Mouse (Mus musculus): ENCODE results near the gene Cacna1c.

Cacna1c gene

DNA sequence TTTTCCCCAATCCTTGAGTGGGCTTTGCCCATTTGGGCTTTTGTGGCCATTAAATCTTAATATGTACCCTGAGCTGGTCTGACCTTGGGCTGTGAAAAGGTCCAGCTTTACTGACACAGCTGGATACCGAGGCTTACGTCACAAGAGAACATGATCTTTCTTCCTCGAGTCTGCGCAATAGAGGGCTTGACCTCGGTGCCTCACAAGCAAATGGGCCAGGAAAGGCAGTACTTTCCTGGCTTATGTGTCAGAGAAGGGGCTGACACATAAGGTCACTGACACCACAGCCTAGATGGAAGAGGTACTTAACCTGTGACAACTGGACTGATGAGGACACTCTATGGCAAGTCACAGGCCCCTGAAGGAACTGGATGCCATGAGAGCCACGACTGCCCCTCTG is 453.5 kb downstream of the Cacna1c start:
- DNase-seq (ENCODE audit: low spot score): no peak

DNA sequence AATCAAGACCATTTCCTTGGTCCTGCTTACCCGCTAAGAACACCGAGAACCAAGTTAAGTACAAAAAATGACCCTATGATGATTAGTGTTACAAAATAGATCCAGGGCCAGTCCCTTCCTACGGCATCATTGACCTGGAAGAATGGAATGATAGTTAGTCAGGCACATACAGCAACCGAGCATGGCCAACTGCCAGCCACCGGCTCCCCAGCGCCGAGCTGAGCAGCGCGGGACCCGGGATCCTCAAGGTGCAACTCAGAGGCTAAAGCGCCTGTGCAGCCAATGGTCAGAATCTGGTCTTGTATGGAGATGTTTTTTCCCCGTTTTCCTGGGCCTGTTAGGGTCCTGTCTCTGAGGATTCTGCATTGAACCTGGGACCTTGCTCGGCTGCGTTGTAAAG is 454.4 kb downstream of the Cacna1c start:
- no peak for DNase-seq (ENCODE audit: low spot score)

DNA sequence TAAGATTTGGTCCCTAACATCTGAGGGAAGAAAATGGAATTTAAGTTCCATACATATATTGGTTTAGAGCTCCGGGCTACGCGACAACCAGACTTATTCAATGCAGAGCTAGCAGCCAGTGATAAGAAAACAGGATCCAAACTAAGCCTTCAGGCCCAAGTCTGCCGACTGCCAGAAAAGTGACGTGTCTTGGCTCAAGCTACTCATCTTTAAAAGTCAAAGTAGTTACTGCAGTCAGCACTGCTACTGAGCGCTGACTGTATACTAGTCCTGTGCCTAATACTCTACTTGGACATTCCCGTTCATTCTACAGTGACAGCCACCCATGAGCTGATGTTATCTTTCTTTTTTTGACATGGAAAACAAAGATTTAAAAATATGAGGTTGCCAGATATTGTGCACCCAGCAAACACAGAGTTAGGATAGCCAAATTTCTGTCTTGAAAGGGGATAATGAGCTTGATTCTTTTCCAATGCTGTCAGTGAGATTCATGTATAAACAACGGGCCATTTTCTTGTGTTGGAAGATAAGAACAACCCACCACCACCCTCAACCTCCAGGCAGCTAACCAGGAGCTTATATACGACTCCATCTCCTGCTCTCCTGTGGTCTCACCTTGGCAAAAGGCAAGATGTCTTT is 456.1 kb downstream of the Cacna1c start:
- no peak for DNase-seq (ENCODE audit: low spot score)

DNA sequence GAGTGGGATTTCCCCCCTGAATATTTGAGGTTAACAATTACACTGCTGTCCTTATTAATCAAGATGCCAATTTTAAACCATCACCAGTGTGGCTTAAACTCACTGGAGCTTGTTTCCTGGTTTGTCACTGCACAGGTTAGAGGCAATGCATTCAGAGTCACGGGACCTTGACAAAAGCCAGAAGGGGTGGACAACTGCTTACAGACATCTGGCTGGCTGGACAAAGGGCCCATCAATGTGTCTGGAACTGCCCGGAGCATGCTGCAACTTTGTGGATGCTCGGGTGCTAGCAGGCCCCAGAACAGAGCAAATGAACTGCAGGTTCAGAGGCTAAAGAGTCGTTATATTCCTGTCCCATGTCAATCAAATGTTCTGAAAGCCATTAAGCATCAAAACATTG is 456.9 kb downstream of the Cacna1c start:
- no peak for DNase-seq (ENCODE audit: low spot score)

DNA sequence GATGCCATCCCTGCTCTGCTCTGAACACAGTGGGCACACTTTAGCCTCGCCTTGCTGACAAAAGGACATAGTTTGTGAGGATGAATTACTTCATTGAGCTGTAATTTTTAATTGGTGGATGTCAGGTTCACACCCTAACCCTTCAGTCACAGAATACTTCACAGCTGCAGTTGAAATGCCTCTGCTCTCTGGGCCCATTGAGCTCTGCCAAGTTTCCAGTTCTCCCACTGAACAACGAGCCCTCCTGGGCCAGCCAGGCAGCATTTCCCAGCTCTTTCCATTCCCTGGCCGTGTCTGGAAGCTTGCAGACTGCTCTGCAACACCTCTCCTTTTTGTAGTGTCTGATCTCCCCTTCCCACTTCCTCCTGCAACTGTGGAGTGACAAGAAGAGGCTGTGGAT is 457.6 kb downstream of the Cacna1c start:
- DNase-seq (ENCODE audit: low spot score): no peak

DNA sequence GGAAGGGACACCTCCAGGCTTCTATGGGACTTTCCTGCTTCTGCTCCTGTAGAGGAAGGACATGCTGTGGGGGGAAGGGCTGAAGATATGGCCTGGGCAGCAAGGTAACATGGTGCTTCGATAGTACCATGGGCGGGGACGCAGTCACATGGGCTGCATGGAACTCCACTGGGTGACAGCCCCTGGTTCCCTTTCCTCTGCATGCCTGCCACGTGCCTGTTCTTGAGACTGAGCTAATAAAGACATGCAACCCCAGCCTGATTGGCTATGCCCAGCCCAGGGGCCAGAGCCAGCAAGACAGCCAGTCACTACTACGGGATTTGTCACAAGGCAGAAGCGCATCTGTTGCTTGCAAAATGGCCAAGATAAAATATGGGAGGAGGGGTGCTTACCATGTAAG is 459.1 kb downstream of the Cacna1c start:
- no peak for DNase-seq (ENCODE audit: low spot score)

DNA sequence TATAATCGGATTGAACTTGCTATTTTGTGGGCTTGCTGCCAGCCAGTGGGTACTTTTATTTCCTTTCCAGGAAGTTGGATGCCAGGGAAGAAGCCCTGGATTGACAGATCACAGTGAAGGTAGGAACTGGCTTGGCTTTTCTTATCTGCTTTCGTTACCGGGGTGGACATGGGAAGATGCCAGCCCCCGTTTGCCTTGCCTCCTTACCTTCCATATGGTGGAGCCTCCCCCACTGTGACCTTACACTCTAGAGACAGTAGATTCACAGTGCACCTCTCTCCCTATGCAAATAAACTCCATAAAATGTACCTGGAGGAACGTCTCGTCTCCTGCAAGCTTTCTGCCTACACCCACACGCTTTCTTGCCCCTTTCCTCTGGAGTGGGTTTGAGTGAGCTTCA is 459.7 kb downstream of the Cacna1c start:
- no peak for DNase-seq (ENCODE audit: low spot score)

DNA sequence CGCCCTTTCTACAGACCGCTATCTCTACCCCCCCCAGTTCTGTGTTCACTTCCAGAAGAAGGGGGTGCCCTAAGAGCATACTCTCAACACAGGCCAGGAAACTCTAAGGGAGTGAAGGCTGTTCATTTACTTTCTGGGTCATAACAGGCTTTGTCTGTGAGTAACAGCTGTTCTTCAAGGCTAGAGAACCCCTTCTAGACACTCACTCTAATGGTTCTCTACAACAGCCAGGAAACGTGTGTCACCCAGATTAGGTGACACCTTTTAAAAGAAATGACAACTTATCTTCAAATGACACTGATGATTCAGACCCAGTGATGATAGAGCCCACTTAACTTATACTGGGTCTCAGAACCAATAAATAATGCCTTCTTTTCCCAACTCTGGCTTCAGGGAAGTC is 461.1 kb downstream of the Cacna1c start:
- DNase-seq (ENCODE audit: low spot score): no peak

DNA sequence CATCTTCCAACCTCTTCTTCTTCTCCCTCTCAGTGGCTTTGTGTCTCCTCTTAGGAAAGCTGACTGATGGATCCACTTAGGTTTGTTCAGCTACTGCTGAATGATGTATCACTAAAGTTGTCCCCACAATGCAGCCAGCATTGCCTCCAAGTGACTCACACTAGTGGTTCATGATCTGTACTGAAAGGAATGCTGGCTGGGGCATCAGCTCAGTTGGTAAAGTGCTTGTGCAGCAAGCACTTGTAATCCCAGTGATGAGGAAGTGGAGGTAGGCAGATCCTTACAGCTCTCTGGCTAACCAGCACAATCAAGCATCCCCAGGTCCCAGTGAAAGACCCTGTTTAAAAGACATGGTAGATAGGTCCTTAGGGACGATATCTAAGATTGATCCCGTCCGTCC is 464.3 kb downstream of the Cacna1c start:
- DNase-seq (ENCODE audit: low spot score): no peak

DNA sequence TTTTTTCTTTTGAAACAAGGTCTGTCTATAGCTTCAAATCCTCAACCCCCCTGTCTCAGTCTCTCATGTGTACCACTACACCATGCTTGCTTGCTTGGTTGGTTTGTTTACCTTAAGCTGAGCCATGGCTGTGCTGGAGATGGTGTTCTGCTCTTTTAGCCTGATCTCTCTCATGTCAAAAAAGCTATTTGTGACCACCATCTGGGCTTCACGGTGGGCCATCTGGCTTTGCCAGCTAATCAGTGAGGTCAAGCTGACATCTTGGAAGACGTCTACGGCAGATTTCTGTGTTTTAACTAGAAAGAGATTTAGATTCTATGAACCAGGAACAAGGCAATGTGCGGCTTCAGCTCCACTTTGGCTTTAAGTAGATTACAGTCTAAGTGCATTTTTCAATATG is 471.3 kb downstream of the Cacna1c start:
- no peak for DNase-seq (ENCODE audit: low spot score)

DNA sequence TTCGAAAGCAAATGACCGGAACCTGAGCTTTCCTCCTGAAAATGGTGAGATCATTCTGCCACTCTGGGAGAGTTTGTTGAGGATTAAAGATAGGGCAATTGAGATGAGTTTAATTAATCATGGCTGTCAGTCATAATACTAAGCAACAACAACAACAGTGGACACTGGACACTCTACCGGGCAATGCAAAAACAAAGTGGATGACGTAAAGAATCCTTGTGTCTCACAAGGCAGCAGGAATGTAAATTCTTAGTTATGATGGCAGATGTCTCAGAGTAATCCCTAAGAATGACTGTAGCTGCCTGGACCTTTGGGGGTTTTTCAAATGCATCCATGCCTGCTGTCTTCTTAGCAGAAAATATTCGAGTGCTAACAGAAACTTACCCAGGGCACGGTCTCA is 471.8 kb downstream of the Cacna1c start:
- DNase-seq (ENCODE audit: low spot score): no peak

DNA sequence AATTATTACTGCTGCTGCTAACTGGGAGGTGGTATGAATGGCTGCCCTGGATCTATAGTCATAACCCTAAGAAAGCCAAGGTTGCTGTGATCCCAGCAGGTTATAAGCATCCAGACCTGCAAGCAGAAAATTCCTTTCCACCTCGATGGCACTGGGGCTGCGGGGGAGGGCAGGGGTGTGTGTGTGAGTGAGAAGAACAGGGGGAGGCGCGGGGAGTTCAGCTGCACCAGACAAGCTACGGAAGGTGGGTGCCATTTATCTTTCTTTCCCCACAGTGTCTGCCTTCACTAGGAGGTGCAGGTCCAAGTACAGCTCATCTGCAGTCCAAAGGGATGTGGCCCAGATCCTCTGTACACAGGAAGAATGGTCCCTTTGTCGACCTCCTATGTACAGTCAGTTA is 473.9 kb downstream of the Cacna1c start:
- DNase-seq (ENCODE audit: low spot score): no peak

DNA sequence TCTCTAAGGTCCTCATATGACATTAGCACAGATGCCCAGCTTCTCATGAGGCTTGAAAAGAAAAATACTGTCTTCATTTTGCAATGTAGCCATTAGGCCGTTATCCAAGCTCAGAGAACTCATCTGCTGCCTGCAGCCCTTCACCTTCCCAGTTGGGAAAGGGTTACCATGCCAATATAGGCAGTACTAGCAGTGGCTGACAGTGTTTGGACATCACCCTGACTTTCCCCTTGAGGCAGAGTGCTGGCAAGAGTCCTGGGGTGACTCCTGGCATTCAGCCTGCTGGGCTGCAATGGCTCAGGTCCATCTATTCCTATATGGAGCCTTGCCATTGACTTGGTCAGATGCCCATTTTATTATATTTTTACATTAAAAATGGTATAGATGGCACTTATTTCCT is 476.7 kb downstream of the Cacna1c start:
- no peak for DNase-seq (ENCODE audit: low spot score)

DNA sequence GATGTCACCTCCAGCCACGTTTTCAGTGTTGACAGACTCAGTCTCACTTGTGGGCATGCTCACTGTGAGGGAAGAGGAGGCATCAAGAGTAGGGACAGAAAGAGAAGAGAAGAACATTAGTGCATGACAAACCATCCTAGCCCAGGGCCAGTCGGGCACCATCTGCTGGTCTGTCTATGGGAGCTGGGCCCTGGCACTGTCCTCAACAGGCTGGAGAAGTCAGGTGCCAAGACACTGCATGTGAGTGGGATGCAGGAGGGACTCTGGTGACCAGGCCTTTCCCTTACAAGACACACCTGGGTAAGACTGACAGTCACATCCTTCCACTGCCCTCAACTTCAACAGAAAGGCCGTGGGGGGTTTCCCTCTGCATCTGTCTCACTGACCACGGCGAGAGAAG is 482.9 kb downstream of the Cacna1c start:
- DNase-seq (ENCODE audit: low spot score): no peak

DNA sequence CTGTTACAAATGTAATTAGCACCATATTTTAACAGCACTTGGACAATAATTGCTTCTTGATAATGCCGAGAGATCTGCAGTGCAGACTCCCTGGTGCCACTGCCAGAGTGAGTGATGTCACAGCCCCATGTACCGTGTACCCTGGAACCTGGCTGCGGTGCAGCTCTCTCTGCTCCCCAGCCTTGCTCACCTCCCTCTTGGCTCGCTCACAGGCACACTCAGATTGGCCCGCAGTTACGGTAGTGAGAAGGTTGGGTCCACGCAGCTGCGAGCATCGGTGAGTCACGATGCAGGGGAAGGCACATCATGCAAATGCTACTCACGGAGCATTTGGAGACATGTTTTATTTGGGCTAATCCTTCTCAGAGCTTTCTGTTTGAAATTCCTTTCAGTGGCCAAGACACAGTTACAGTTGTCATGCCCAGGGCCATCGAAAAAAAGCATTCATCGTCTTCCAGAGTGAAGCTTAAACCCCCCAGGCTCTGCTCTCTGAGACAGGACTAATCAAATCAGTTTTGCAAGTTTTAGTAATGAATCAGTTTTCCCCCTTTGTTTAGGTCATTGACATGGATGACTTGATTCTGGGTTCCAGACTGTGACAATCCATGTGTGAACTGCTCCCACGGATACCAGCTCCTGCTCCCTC is 484.4 kb downstream of the Cacna1c start:
- DNase-seq (ENCODE audit: low spot score): no peak

DNA sequence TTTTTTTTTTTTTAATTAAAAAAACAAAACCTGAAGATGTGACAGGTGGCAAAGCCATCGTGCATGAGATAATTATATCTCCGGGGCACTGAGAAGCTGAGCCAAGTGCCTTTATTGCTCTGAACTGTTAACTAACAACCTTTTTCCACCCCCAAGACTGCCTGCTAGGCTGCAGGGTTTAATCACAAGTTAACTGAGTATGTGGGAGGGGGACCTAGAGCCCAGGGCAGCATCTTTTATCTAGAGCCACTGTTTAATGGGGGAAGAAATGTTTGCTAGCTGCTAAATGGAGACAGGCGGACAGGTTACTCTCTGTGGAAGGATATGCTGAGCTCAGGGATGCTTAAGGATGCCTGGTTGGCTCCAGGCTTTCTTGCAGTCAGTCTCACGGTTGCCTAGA is 489.2 kb downstream of the Cacna1c start:
- DNase-seq (ENCODE audit: low spot score): no peak

DNA sequence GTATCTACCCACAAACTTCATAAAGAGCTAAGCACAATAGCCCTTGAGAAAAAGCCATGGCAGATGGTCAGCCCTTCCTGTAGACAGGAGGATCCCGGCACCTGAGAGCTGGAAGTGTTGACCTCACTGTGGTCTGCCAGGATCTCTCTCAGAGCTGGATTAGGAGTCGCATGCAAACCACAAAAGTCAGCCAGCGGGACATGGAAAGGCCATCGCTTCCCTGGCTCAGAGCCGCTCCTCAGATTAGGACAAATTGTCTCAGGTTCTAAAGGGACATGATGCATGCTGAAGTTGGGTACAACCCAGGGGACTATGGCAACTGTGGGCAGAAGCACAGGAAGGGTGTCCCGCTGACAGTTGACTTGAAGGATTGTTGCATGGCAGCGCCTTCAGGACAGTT is 490.4 kb downstream of the Cacna1c start:
- DNase-seq (ENCODE audit: low spot score): no peak

DNA sequence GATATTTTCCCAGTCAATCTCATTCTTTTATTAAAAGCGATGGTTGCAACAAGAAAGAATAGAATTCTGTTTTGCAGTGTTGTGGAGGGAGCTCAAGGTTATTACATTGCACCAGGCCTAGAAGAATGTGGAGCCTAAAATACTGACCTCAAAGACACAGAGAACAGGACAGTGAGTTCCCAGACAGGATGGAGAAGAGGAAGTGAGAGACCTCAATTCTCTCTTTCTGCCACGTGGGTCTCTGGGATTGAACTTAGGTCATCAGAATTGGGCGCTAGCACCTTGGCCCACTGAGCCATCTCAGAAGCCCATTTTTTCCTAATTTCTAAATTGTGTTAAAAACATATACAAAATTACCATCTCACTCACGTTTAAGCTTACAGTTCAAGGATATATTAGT is 501.6 kb downstream of the Cacna1c start:
- DNase-seq (ENCODE audit: low spot score): no peak

DNA sequence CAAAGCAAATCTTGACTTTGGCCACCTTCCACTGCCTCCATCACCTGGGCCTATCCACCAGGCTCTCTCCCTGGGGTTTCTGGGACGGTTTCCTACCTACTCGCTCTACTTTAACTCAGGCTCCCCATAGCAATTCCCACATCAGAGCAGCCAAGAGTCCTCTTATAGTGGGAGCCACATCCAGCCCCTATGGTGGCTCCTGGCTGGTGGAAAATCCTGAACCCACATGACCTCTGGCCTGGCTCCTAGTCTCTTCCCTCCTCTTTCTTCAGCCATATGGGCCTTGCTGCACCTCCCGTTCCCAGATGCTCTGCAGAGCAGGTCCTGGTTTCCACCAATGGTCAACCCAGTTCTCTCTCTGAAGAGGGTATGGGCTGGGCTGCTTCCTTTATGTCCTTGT is 506.8 kb downstream of the Cacna1c start:
- no peak for DNase-seq (ENCODE audit: low spot score)

DNA sequence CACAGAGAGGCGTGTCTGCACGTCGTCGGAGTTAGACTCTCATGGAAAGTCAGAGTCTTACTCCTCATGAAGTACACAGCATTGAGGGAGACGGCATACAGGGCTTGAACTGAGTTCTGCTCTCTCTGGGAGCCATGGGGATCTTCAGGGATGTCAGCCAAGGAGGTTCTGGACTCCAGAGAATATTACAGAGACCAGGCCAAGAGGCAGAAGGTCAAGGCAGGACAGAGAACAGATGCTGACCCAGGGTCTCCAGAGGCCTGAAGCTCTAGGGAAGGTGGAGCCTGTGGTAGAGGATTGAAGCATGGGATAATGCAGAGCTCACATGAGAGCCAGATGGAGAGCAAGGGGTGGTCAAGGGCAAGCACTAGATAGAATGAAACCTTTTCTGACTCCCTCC is 507.4 kb downstream of the Cacna1c start:
- no peak for DNase-seq (ENCODE audit: low spot score)

DNA sequence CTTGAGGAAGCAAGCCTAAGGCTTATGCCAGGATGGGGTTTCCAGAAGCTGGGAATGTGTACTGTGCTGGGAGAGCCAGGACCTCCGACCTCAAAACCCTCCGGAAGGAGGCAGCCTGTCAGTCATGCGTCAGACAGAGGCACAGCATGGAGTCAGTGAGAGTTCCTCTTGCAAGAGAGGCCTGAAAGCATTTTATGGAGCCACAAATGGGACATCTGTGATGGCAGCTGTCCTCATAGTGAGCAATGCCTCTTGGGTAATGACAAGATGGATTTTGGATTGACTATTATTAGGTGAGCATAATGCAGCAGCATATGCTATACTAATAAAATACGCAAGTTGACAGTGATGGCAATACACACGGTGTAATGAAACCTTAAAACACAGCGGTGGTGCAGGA is 515.4 kb downstream of the Cacna1c start:
- peak; percentile 41 for DNase-seq (ENCODE audit: low spot score)

DNA sequence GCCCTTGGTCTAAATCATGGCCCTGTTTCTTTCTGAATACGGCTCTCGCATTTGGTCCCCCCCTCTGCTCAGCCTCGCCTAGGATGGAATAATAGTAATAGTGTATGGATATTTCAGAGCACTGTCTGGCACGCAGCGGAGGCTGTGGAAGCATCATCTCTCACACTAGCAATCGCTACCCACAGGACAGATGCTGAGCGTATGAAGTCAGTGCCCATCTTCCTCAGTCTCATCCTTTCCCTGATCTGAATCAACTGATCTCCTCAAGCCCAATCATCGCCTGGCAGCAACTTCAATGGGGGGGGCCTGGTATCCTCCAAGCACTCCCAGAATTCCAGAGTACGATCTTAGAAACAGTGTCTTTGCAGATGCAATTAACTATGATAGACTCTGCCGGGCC is 518.2 kb downstream of the Cacna1c start:
- DNase-seq (ENCODE audit: low spot score): no peak

DNA sequence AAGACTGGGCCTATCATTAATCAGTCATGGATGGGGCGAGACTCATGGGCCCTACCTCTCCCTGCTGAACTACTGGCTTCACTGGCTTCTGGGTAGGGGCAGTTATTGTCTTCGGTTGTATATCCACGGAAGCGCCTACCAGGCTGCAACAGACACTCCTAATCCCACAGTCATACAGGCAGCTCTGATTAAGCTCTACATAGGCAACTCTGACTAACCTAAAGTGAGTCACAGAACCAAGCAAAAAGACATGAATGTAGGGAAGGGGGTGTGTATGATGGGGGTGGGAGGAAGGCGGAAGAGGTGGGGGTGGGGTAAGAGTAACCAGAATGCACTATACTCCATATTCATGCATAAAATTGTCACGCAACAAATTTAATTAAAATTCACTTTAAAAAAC is 518.9 kb downstream of the Cacna1c start:
- DNase-seq (ENCODE audit: low spot score): no peak

DNA sequence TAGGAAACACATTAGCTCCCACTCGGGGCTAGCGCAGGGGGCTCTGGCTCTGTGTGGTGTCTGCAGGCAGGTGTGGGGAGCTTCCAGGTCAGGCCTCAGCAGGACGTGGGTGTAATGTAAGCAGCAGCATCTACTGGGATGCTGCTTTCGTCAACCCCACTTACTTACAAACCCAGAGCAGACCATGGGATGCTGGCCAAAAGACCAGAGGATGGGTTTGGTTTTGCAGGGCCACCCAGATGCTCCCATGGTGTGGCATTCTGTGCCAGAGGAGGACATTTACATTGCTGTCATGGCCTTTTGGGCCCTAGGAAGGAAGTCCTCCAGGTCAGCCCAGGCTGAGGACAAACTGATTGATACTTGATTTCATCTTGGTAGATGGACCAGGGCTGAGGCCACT is 521.4 kb downstream of the Cacna1c start:
- DNase-seq (ENCODE audit: low spot score): no peak
